Mouse (Mus musculus): ENCODE measurements around the gene Atp1a1. TPM values are rescaled to one million over a fixed set of nuclear protein-coding genes. Genes with fewer than 3 reads are reported as not detected.

Atp1a1 gene
- total RNA-seq, 2 experiments from 2014 or later: 773 to 866 TPM

GRCm38 (mm10) chr3:101615856-101616255, 11.4 kb upstream of the Atp1a1 start:
- intact Hi-C loops (cut with DNase I): no loop called here
- DNase-seq: no peak

DNA sequence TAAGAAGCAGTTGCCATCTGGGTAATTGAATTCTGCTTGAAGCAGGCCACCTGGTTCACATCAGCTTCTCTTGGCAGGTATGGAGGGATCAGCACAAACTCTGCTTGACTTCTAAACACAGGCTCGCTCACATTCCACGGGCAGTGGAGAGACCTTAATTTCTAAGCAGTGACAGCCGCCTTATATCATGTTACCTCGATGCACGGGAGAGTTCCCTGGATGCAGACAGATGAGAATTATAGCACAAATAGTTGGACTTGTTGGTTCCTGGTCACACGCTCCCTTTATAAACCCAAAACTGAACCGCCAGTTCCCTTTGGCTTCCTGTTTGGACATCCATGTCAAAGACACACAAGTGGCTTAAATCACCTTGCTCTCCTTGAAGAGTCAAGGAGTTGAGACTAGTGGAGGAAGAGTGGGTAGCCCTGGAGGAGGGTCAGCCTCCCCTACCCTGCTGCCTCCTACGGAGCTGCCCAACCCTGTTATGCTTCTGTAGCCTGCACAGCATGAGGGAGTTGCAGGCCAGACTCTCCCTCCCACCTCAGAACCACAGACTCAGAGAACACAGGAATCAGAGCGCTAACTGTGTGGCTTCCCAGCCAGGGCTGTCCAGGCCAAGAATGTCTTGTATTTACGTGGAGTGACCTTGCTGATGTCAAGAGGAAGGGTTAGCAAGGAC, 7.5 kb upstream of the Atp1a1 start:
- no peak for DNase-seq
- intact Hi-C loops (cut with DNase I): loop anchor here (5.0 kb wide), 1 partner anchor 100 kb away; no protein-coding TSS in a partner anchor

DNA sequence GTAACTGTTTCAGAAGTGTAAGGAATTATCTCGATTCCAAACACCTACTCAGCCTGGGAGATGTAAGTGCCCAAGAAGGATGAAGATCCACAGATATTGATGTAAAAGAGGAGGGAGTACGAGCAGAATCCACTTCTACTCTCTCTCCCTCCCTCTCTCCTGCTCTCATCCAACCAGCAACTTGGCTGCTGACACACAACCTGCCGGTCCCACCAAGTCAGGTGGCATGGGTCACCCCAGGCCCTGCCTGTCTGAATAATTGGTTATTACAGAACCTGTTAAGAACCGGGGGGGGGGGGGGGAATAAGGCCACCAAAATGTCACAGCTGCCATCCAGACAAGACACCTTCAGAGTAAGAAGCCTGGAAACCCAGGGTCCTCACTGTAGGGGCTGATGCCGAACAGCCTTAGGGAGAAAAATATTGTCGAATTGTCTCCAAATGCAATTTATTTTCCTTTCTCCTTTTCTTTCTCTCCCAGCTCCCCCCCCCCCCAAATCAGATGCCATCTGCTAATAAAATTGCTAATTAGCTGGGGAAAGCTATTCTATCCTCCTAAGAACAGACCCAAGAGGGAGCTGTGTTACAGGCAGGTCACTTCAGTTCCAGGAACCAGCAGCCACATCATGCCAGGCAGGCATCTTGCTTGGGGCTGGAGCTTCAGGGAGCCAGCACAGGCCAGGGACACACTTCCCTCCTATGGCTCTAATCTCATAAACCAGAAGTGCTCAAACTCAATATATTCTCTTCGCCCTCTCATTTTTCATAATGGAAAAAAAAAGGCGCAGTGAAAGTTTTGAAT, 6.7 kb upstream of the Atp1a1 start:
- intact Hi-C loops (cut with DNase I): loop anchor here (5.0 kb wide), 1 partner anchor 101 kb away; no protein-coding TSS in a partner anchor
- DNase-seq: no peak

DNA sequence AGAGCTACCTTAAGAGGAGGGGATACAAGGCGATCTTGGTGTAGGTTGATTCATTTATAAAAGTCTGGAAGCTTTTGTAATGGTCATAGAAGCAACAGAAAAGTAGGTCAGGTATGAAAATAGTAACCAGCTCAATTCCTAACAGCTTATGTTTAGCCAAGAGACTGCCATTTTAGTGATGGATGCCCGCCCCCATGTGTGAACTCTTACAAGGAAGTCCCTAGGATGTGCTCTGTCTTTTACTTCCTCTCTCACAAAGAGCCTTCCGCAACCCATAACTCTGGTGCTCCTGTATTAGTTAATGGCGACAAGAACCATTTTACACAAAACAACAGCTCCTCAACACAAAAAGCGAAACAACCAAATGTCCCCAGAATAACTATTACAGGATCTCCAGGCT, 4.8 kb upstream of the Atp1a1 start:
- no peak for DNase-seq
- intact Hi-C loops (cut with DNase I): loop anchor here (10.0 kb wide), 1 partner anchor 315 kb away; the partner anchor contains the start of gene Slc22a15

- intact Hi-C loops (cut with DNase I): loop anchor here (10.0 kb wide), 1 partner anchor 318 kb away; the partner anchor contains the start of gene Slc22a15
- DNase-seq: peak in 1 of 2 experiments; percentile 11
Measured at GRCm38 (mm10) chr3:101606861-101607455, 2.5 kb upstream of the Atp1a1 start.

- no peak for DNase-seq
- intact Hi-C loops (cut with DNase I): loop anchor here (2.0 to 10.0 kb wide), 2 partner anchors 201 to 319 kb away; partner anchors contain the start of gene Slc22a15
Measured at GRCm38 (mm10) chr3:101605721-101606120, 1.2 kb upstream of the Atp1a1 start.

DNA sequence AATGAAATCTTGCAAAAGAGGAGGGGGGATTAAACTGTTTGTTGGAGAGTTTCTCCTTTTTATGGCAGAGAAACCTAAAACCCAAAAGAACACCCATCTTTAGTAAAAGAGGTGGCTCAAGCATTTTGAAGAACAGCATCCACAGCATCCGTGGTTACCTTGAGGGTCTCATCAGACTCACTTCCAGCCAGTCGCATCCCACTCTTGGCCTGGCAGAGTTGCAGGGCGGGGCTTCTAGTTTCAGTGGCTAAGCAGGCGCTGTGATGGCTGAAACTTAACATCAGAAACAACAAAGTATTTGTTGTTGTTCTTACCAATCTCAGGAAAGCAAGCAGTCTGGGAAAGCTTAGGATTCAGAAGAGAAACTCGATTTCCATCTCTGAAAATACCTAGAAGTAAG, 807 bp upstream of the Atp1a1 start:
- no peak for DNase-seq
- intact Hi-C loops (cut with DNase I): loop anchor here (2.0 to 10.0 kb wide), 2 partner anchors 202 to 320 kb away; partner anchors contain the start of gene Slc22a15

DNA sequence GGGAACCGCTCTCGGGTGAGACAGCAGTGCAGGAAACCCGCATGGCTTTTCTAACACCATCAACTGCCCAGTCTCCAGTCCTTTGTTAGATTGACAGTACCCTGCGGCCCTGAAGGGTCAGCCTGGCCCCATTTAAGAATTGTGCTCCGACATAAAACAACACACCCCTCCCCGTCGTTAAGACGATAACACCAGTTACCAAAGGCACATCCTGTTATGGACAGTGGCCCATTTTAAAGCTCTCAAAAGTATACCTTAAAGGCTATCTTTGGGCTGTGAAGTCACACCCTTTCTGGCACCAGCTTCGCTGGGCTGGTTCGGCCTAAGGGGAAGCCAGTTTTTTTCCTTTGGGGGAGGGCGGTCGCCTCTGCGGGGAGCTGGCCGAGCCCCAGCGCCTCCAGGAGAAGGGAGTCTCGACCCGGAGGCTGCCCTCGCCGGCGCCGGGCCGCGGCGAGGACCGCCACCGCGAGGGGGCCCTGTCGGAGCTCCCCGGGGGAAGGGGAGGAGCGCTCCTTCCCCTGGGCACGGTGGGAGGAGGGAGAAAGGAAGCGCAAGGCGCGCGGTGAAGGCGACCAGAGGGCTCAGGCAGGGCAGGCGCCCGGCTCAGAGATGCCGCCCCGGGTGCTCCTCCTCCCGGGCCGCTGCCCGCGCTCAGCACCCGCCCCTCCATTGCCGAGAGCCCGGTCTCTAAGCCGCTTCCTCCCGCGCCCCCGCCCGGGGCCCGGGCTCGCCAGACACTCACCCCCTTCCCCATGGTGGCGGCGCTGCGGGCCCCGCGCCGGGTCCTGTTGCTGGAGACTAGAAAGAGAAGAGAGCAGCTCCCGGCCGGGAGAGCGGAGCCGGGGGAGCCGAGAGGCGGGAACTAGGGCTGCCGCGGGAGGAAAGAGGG, 579 bp downstream of the Atp1a1 start:
- peak; percentile 87 to 88 for DNase-seq
- intact Hi-C loops (cut with DNase I): loop anchor here (2.0 to 10.0 kb wide), 3 partner anchors 52 to 321 kb away; partner anchors contain the start of gene Slc22a15

- no peak for DNase-seq
- intact Hi-C loops (cut with DNase I): loop anchor here (5.0 to 10.0 kb wide), 2 partner anchors 51 to 322 kb away; partner anchors contain the start of gene Slc22a15
Measured at GRCm38 (mm10) chr3:101603194-101603593, 1.3 kb downstream of the Atp1a1 start.

- intact Hi-C loops (cut with DNase I): loop anchor here (5.0 to 10.0 kb wide), 2 partner anchors 50 to 322 kb away; partner anchors contain the start of gene Slc22a15
- DNase-seq: no peak
Measured at GRCm38 (mm10) chr3:101602511-101603055, 1.9 kb downstream of the Atp1a1 start.

GRCm38 (mm10) chr3:101601687-101602086, 2.8 kb downstream of the Atp1a1 start:
- no peak for DNase-seq
- intact Hi-C loops (cut with DNase I): loop anchor here (5.0 to 10.0 kb wide), 2 partner anchors 49 to 323 kb away; partner anchors contain the start of gene Slc22a15

GRCm38 (mm10) chr3:101601003-101601525, 3.4 kb downstream of the Atp1a1 start:
- DNase-seq: no peak
- intact Hi-C loops (cut with DNase I): loop anchor here (5.0 to 10.0 kb wide), 2 partner anchors 49 to 324 kb away; partner anchors contain the start of gene Slc22a15

DNA sequence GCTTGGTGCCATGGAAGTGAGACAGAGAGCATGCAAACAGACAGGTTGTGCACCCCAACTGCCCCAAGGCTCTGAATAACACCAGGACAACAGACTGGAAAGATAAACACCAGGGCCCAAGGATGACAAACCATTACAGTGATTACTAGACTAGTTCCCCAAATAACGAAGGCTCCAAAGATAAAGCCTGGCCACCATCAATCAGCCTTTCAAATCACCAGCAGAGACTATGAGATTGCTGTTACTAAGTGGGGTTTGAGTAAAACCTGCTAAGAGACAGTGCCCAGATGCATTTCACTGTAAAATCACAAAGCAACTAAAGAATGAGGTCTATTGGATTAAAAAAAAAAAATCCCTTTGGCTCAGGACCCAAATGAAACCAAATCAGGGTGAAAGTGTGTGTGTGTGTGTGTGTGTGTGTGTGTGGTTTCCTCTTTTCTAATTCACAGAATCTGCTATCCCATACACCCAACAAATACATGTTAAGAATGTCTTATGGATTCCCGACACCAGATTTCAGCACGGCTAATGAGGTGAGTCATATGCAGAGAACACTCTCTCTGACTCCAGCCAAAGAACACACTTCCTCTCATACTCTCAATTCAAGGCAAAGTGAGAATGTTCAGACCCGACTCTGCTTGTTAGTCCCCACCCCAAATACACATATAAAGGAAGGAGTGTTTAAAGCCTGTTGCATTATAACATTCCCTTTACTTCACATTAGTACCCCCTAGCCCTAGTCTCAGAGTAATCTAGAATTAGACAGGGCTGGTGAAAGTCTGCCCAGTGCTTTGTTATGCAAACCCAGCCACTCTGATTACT, 4.4 kb downstream of the Atp1a1 start:
- intact Hi-C loops (cut with DNase I): loop anchor here (2.0 to 10.0 kb wide), 4 partner anchors 48 to 1765 kb away; partner anchors contain the start of gene Slc22a15
- no peak for DNase-seq

GRCm38 (mm10) chr3:101599191-101599919, 5.1 kb downstream of the Atp1a1 start:
- intact Hi-C loops (cut with DNase I): loop anchor here (2.0 to 10.0 kb wide), 2 partner anchors 93 to 1765 kb away; no protein-coding TSS in a partner anchor
- no peak for DNase-seq

DNA sequence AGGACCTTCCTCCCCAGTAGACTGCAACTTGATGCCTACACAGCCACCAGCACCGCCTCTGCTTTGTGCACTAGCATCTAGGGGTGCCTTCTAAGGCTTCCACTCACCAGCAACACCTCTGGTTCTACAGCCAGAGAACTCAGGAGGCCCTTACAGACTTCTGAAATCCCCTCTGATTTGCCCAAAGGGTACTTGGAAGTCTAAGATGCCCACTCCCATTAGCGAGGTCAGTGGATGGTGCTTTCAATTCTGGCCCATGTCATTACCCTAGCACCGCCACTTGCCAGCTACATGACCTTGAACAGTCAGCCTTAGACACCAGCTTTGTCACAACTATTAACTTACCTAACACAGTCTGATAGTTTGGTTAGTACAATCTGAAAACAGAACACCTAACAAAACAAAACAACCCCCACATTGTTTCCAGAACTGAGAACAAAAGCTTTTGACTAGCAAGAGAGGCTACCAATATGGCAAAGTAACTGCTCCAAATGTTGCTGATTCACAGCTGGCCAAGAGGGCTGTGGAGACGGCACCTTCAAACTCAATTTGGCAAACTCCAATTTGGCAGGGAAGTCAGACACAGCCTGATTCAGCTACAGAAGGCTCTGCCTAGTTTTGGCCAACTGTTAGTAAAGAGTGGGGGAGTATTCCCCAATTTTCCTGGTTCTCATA, 6.1 kb downstream of the Atp1a1 start:
- intact Hi-C loops (cut with DNase I): loop anchor here (2.0 to 10.0 kb wide), 2 partner anchors 92 to 1766 kb away; no protein-coding TSS in a partner anchor
- DNase-seq: no peak

GRCm38 (mm10) chr3:101597317-101598096, 7.0 kb downstream of the Atp1a1 start:
- no peak for DNase-seq
- intact Hi-C loops (cut with DNase I): loop anchor here (2.0 to 10.0 kb wide), 2 partner anchors 91 to 1767 kb away; no protein-coding TSS in a partner anchor

All from heart, postnatal 14 days (tissue).